In the genomic region with DNA sequence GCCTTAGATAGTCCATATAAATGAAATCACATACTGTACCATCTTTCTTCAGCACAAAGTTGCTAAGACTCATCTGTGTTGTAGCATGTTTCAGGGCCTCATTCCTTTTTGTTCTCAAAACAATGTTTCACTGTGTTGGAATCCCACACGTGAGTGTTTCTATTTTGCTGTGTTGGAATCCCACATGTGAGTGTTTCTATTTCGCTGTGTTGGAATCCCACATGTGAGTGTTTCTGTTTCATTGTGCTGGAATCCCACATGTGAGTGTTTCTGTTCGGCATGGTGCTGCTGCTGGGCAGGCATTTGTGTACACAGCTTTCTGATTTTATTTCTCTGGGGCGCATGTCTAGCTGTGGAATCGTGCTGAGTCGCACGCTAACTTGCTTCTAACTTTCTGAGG, we compare ENCODE assay signal across 9 mouse cellular contexts. TPM values are rescaled to one million over a fixed set of nuclear protein-coding genes. Genes with fewer than 3 reads are reported as not detected.
DNase-seq lines count a peak whose midpoint lies in the region; ATAC-seq and TF ChIP-seq lines count a peak whose summit lies in the region.
"Had no signal": no experiment of that assay in that cellular context is flagged by ENCODE, and none has a peak within 500 bp of the region (broad histone marks: within the 10 kb centered on the region; RNA-seq: fewer than 3 reads in every experiment).

No protein-coding gene starts in this region.

- H3K36me3 ChIP-seq in liver, embryonic 11.5 days (ENCODE audit: control insufficient read depth, insufficient read depth, low read length): no peaks in the 10 kb centered on the region
- H3K36me3 ChIP-seq in hindbrain, embryonic 15.5 days: no peaks in the 10 kb centered on the region
- no peaks in the 10 kb centered on the region for H3K36me3 ChIP-seq in neural tube, embryonic 12.5 days

- peak; percentile 8 for DNase-seq in CD4-positive, CD25-positive, alpha-beta regulatory T cell, adult 2 months (ENCODE audit: low read depth, low spot score)
- no peak for DNase-seq in liver, embryonic 11.5 days (ENCODE audit: low spot score)
- DNase-seq in liver: no peak
- DNase-seq in left cerebral cortex, adult 18-20 months (ENCODE audit: low spot score in 2 of 2): no peak
- no peak for DNase-seq in gastrocnemius, adult 2 months
- DNase-seq: thymus, adult 18-20 months had no signal

- intact Hi-C loops in gastrocnemius, adult 2 months (cut with DNase I): no loop called here

- ATAC-seq in CD4-positive, CD25-positive, alpha-beta regulatory T cell, adult 4 months: no peak
- ATAC-seq in liver, embryonic 11.5 days (replicated peaks; ENCODE audit: low FRiP score): peak; percentile 76
- peak; percentile 85; the same call in 1 of the 2 replicates for ATAC-seq in hindbrain, embryonic 15.5 days (ENCODE audit: low FRiP score, low read depth)
- 0 out of 2 replicates have a peak, but pooled peaks have one; percentile 77 for ATAC-seq in neural tube, embryonic 12.5 days (ENCODE audit: low FRiP score, low read depth)

- no peak overlapping the region for H3K9ac ChIP-seq in liver, embryonic 11.5 days (ENCODE audit: low read depth, low read length)
- no peak overlapping the region for H3K9ac ChIP-seq in hindbrain, embryonic 15.5 days
- no peak overlapping the region for H3K9ac ChIP-seq in neural tube, embryonic 12.5 days

- H3K27ac ChIP-seq in liver, embryonic 11.5 days (ENCODE audit: low read depth, low read length): no peak overlapping the region
- no peak overlapping the region for H3K27ac ChIP-seq in hindbrain, embryonic 15.5 days (replicated peaks)
- H3K27ac ChIP-seq in neural tube, embryonic 12.5 days: no peak overlapping the region
- no peak overlapping the region for H3K27ac ChIP-seq in gastrocnemius, adult 2 months

- H3K27me3 ChIP-seq in liver, embryonic 11.5 days (replicated peaks; ENCODE audit: control insufficient read depth, insufficient read depth, low read length): no peaks in the 10 kb centered on the region
- H3K27me3 ChIP-seq in hindbrain, embryonic 15.5 days: peaks cover 4% of the 10 kb centered on the region; the same call in 1 of the 2 replicates
- H3K27me3 ChIP-seq in neural tube, embryonic 12.5 days (replicated peaks): 0 out of 2 replicates have a peak, but pooled peaks cover 3% of the 10 kb centered on the region

- no peak for TF ChIP-seq CTCF in gastrocnemius, adult 2 months (IDR thresholded peaks at IDR 0.05)

- no peaks in the 10 kb centered on the region for H3K4me1 ChIP-seq in liver, embryonic 11.5 days (replicated peaks; ENCODE audit: control insufficient read depth, insufficient read depth, low read length)
- no peaks in the 10 kb centered on the region for H3K4me1 ChIP-seq in hindbrain, embryonic 15.5 days (replicated peaks)
- H3K4me1 ChIP-seq in neural tube, embryonic 12.5 days: no peaks in the 10 kb centered on the region

- H3K4me2 ChIP-seq in liver, embryonic 11.5 days: no peak overlapping the region
- no peak overlapping the region for H3K4me2 ChIP-seq in hindbrain, embryonic 15.5 days
- H3K4me2 ChIP-seq in neural tube, embryonic 12.5 days (replicated peaks): no peak overlapping the region

- H3K4me3 ChIP-seq in liver, embryonic 11.5 days (ENCODE audit: low read depth, low read length): no peak overlapping the region
- H3K4me3 ChIP-seq in hindbrain, embryonic 15.5 days: no peak overlapping the region
- H3K4me3 ChIP-seq in neural tube, embryonic 12.5 days: no peak overlapping the region
- H3K4me3 ChIP-seq in gastrocnemius, adult 2 months: no peak overlapping the region

- H3K9me3 ChIP-seq in liver, embryonic 11.5 days (ENCODE audit: control insufficient read depth, low read length): no peaks in the 10 kb centered on the region
- no peaks in the 10 kb centered on the region for H3K9me3 ChIP-seq in hindbrain, embryonic 15.5 days
- H3K9me3 ChIP-seq in neural tube, embryonic 12.5 days: no peaks in the 10 kb centered on the region

- 63% methylated on average over 7 of the region's 7 CpGs for WGBS in liver, embryonic 11.5 days
- WGBS in hindbrain, embryonic 15.5 days: 70% methylated on average over 7 of the region's 7 CpGs
- 68% methylated on average over 7 of the region's 7 CpGs for WGBS in neural tube, embryonic 12.5 days

RNA-seq across cellular contexts. Expression of a gene that starts 28.7 kb away (rescaled TPM):
- polyA plus RNA-seq in CD4-positive, CD25-positive, alpha-beta regulatory T cell, adult 4 months (2017; shearing (Covaris generic)): not detected
- polyA plus RNA-seq in liver, embryonic 11.5 days (2014; fragmentation: Nextera tagmentation; extraction: Ambion mirVana): 0.90 and 1.3 TPM in 2 replicates
- polyA plus RNA-seq in hindbrain, embryonic 15.5 days (2015; fragmentation: Nextera tagmentation; extraction: Ambion mirVana): 0.09 and 0.46 TPM in 2 replicates
- polyA plus RNA-seq in neural tube, embryonic 12.5 days (2016; fragmentation: Nextera tagmentation; extraction: Ambion mirVana): 0.29 and 0.58 TPM in 2 replicates
- not detected for total RNA-seq in left cerebral cortex, adult 18-20 months (2021)
- under 1 TPM in 1 of 2 experiments, not detected in 1; 0.22 TPM for total RNA-seq in gastrocnemius, adult 2 months (2021)
